Mouse (Mus musculus) right cerebral cortex, postnatal 10 days (tissue): ENCODE data around the gene Ptpn3.

Experiments
- DNase-seq, 2 experiments: peaks; one replicate each; pipeline ENCODE4 v3.0.0; 2021; ENCODE audit warnings: low spot score in 2 of 2

Gene Ptpn3

GRCm38 (mm10) chr4:57301410-57302313 is at the start of gene Ptpn3:
Gene Ptpn3 (minus strand): TSS chr4:57301837.
- DNase-seq: peak; percentile 83

- no peak for DNase-seq
Measured at GRCm38 (mm10) chr4:57350541-57350940, 48.9 kb upstream of the Ptpn3 start.

- no peak for DNase-seq
Measured at GRCm38 (mm10) chr4:57343996-57344395, 42.4 kb upstream of the Ptpn3 start.

- DNase-seq: no peak
Measured at GRCm38 (mm10) chr4:57338923-57339322, 37.3 kb upstream of the Ptpn3 start.

GRCm38 (mm10) chr4:57338061-57338460 is 36.4 kb upstream of the Ptpn3 start:
- no peak for DNase-seq

GRCm38 (mm10) chr4:57335000-57335666 is 33.5 kb upstream of the Ptpn3 start:
- no peak for DNase-seq

- DNase-seq: no peak
Measured at GRCm38 (mm10) chr4:57333926-57334548, 32.4 kb upstream of the Ptpn3 start.

GRCm38 (mm10) chr4:57332511-57332910 is 30.9 kb upstream of the Ptpn3 start:
- no peak for DNase-seq

- DNase-seq: peak; percentile 48 to 65
Measured at GRCm38 (mm10) chr4:57320606-57321327, 19.1 kb upstream of the Ptpn3 start.

- peak in 1 of 2 experiments; percentile 53 for DNase-seq
Measured at GRCm38 (mm10) chr4:57318525-57319212, 17.0 kb upstream of the Ptpn3 start.

- DNase-seq: no peak
Measured at GRCm38 (mm10) chr4:57312256-57313166, 10.9 kb upstream of the Ptpn3 start.

- DNase-seq: no peak
Measured at GRCm38 (mm10) chr4:57311750-57312149, 10.1 kb upstream of the Ptpn3 start.

GRCm38 (mm10) chr4:57308214-57309000 is 6.8 kb upstream of the Ptpn3 start:
- DNase-seq: no peak

GRCm38 (mm10) chr4:57307747-57308146 is 6.1 kb upstream of the Ptpn3 start:
- no peak for DNase-seq

- DNase-seq: no peak
Measured at GRCm38 (mm10) chr4:57306260-57306659, 4.6 kb upstream of the Ptpn3 start.

- DNase-seq: no peak
Measured at GRCm38 (mm10) chr4:57305644-57306043, 4.0 kb upstream of the Ptpn3 start.

- peak in 1 of 2 experiments; percentile 40 for DNase-seq
Measured at GRCm38 (mm10) chr4:57300469-57301409, 898 bp downstream of the Ptpn3 start.
